Mouse (Mus musculus) E14TG2a.4 (cell line): Measurements from ENCODE around the gene Zfp558.
"Not testable (repeated sequence)": the region's sequence is repeated elsewhere in the genome, so short reads cannot be mapped to it uniquely, and the experiment has no call there.

Experiments used
- CTCF ChIP-seq: conservative IDR thresholded peaks from 2 replicates; pipeline ENCODE4 v1.5.1; 2014; ENCODE audit warnings: low read length
- NANOG ChIP-seq: IDR thresholded peaks from 2 replicates; pipeline ENCODE4 v1.6.1; 2014; ENCODE audit warnings: borderline replicate concordance, low read length, mixed read lengths
- POU5F1 ChIP-seq: IDR thresholded peaks from 2 replicates; pipeline ENCODE4 v1.6.1; 2014; ENCODE audit warnings: low read length, borderline replicate concordance

- not testable (repeated sequence) for TF ChIP-seq CTCF, POU5F1, NANOG
Measured at GRCm38 (mm10) chr9:18412371-18412770, 65.7 kb downstream of the Zfp558 start.
